Mouse (Mus musculus): ENCODE results near the gene Cpm.

Gene Cpm

DNA sequence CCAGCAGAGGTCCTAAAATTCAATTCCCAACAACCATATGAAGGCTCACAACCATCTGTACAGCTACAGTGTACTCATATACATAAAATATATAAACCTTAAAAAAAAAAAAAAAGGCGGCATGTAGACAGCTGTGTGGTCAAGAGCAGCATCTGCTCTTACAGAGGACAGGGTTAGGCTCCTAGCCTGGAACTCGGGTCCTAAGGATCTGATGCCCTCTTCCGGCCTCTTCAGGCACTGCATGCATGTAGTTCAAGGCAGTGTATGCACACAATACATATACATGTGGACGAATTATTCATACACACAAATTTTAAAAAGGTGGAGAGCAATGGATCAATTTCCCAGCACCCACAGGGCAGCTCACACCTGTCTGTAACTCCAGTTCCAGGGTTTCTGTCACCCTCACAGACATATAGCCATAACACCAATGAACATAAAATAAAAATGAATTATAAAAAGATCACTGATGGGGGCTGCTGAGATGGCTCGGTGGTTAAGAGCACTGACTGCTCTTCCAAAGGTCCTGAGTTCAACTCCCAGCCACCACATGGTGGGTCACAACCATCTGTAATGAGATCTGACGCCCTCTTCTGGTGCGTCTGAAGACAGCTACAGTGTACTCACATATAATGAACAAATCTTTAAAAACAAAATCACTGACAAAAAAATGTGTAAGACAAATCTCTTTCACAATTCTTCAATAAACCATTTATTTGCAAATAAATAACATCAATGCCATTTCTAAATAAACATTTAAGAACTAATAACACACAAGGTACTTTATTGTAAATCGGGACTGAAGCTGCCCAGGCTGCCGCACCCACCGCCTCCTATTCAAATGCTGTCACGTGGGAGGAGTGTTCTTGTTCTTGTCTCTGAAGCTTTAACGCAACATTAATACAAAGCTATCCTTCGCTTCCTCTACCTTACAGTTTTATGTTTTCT is 59.2 kb downstream of the Cpm start:
- DNase-seq (ENCODE audit: low spot score in 2 of 2): no peak

DNA sequence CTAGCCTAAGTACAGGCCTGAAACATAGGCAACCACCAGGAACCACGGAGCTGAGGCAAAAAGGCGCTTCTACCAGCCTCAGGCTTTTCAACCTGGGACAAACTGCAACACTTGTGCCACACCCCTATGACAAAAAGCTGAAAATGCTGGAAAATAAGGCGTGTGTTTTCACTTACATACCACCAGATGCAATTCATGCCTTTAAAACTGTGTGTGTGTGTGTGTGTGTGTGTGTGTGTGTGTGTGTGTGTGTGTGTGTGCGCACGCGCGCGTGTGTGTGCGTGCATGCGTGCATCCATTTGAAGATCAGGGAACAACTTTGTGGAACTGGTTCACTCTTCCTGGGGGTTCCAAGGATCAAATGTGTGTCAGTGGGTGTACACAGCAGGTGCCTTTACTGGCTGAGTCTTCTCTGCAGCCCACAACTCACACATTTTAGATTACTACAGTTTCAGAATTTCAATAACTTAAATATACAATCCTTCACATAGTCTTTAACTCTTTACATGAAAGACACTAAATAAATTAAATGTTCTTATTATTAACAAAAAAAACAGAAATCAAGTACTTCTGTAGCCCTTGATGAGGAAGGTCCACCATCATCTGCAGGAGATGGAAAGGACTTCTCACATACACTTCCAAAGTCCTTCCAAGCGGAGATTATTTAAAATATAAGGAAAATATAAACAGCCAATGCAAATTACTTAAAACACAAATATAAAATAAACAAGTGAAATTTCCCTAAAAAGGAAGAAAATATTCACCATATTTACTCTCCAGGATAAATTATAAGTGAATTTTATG is 60.2 kb downstream of the Cpm start:
- DNase-seq (ENCODE audit: low spot score in 2 of 2): no peak

DNA sequence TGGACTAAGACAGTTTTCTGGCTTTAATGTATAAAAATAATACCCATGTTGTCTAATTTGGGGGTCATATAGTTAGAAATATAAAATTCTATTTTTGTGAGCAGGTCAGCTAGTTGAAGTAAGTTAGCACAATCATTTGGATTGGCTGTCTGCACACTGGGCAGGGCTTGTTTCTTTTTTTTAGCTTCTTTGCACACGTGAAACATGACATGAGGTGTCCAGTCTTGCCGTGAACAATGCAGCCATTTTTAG is 60.7 kb downstream of the Cpm start:
- no peak for DNase-seq (ENCODE audit: low spot score in 2 of 2)

DNA sequence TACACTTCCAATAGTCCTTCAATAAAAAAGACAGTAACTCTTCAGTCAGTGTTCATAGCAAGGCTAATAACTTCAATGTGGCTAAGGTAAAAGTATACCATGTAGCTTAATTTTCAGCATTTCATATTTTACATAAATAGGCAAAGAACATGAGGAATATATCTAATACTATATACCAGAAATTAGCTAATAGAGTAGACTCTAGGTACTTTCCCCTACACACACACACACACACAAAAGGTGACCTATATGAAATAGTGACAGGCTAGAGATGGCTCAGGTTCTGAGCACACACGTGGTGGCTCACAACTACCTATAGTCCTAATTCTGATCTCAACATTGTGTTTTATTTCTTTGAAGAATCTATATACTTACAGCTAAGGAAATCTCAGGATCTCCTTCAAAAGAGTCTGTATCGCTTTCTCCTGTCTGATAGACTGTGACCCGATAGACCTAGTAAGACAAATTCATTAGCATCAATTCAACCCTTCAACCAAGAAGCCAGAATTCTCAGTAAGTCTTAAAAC is 61.5 kb downstream of the Cpm start:
- DNase-seq (ENCODE audit: low spot score in 2 of 2): no peak

DNA sequence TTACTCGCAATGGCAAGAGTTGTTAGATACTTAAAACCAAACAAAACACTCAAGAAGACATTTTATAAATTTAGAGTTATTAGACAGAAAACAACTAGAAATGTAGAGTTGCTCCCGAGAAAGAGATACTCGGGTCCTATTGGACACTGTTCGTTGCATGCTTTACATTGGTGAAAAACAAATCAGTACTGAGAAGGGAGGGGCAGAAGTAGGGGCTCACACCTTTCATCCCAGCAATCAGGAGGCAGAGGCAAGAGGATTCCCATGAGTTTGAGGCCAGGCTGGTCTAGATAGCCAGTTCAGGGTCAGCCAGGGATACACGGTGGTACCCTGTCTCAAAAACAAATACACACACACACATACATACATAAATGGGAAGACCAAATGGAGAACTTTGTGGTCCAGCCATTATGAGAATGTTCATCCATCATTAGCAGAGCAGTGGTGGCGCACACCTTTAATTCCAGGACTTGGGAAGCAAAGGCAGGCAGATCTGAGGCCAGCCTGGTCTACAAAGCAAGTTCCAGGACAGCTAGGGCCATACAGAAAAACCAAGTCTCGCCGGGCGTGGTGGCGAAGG is 62.2 kb downstream of the Cpm start:
- DNase-seq (ENCODE audit: low spot score in 2 of 2): no peak

DNA sequence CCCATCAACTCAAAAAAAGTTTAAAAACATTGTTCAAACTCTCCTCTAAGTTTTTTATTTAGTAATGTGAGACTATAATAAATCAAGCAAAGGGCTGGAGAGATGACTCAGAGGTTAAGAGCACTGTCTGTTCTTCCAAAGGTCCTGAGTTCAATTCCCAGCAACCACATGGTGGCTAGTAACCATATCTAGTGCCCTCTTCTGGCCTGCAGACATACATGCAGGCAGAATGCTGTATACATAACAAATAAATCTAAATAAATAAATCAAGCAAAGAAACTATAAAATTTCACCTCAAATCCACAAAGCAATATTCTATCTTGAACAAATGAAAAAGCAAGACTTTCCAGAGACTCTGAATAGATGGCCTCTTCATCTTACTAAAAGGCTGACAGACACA is 62.9 kb downstream of the Cpm start:
- no peak for DNase-seq (ENCODE audit: low spot score in 2 of 2)

DNA sequence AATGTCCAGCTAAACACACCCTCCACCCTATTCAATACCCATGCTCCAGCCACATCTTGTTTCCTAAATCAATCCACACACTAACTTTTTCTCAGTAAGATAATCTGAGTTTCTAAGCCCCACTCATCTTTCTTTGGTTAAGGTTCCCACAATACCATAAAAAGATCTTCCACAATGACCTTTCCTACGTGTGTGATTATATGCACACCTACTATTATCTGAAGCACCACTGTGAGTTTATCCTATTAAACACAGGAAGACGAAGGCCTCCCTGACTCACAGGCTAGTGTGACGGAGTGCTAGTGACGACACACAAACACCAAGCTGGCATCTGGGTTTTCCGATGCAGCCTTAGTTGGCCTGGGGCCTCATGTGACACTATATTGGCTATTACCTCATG is 63.7 kb downstream of the Cpm start:
- no peak for DNase-seq (ENCODE audit: low spot score in 2 of 2)

DNA sequence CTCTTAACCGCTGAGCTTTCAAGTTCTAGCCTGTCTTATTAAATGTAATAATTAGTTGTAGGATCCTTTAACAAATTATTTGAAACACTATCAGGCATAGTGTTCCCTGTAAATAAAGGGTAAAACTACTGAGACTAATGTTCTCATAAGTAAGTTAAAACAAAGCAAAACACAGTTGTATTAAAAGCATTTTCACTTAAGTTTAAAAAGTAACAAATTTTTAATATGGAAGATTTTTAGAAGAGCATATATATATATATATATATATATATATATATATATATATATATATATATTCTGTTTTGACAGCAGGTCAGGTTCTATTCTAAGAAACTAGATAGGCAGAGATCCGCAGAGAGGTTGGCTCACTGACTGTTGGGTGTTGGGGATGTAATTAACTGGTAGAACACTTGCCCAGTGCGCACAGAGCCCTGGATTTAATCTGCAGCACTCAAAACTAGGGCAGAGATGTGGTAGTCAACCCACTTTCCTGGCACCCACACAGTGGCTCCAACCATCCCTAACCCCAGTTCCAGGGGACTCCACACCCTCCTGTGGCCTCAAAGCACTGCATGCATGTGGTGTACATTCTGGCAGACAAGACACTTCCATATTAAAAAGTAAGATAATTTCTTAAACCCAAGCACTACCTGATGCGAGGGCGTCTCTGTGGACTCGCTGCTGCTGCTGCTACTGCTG is 65.1 kb downstream of the Cpm start:
- DNase-seq (ENCODE audit: low spot score in 2 of 2): no peak

DNA sequence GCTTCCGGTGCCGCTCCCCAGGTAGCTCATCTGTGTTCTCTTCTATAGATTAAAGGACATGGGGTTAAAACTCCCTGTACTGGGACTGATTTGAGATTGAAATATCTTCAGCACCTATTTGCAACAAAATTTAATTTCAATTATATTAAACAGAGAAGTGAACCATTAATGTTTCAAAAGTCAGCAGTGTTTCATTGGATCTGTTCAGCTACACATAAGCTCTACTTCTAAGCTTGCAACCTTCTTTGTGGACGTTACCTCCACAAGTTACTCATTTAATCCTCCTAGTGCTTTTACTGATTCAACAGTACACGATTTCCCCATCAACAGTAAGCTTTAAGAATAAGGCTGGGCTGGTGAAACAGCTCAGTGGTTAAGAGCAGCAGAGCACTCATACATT is 65.7 kb downstream of the Cpm start:
- no peak for DNase-seq (ENCODE audit: low spot score in 2 of 2)

DNA sequence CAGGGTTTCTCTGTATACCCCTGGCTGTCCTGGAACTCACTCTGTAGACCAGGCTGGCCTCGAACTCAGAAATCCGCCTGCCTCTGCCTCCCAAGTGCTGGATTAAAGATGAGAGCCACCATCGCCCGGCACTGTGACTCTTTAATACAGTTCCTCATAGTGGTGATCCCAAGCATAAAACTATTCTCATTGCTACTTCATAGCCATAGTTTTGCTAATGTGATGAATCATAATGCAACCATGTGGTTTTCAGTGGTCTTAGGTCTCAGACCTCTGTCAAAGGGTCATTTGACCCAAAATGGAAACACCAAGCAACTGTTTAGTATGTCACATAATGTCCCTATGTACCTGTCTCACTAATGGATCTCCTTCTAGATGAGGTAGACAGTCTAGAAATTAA is 66.3 kb downstream of the Cpm start:
- DNase-seq (ENCODE audit: low spot score in 2 of 2): no peak

DNA sequence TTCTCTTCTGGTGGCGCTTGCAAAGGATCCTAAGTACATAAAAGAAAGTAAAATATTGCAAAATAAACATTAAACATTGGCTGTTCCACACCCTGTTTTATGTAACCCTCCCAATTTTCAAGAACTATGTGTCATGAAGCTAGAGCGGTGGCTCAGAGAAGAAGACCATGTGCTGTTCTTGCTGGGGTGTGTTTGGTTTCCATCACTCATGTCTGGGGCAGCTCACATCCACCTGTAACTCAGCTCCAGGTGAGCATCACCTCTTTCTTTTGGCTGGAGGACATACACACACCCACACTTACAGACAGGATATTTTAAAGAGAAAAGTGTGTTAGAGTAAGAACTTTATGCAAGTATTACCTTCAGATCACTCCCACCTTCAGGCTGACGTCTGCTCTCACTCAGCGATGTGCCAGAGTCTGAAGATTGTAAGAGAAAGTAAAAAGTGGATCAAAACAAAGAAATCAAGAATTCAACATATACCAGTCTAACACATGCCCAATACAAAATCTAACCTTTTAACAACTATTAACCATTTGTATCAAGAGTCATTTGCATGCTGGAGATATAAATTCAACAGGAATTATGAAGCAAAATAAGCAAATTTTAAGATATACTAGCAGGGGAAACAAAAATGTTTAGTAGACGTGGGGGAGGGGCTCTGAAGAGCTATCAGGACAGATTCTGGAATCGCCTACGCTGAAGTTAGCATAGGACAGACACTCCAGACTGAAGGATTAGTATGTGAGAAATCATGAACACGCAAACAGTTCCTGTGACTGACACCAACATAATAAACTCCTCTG is 66.9 kb downstream of the Cpm start:
- no peak for DNase-seq (ENCODE audit: low spot score in 2 of 2)

DNA sequence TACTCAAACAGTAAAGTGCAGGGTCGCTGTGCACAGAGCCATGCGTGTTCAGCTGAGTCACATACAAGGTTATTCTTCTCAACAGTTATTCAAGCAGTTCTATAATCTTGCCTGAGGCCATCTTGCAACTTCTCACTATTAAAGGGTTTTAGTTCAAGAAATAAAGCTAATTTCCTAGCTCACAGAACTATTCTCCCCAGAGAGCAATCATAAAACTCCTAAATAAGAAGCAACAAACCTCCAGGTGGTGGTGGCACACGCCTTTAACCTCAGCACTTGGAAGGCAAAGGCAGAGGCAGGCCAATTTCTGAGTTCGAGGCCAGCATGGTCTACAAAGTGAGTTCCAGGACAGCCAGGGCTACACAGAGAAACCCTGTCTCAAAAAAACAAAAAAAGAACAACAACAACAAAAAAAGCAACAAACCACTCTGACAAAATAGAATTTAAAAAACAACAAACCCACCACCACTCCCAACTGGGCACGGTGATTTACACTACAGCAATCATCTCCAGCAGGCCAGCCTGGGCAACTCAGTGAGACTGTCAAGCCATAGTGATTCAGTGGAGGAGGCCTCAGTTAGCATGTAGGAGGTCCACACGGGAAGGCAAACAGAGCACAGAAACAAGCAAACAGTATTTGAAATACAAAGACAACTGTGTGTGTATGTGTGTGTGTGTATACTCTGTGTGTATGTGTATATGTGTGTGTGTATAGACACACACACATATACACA is 67.7 kb downstream of the Cpm start:
- DNase-seq (ENCODE audit: low spot score in 2 of 2): no peak

DNA sequence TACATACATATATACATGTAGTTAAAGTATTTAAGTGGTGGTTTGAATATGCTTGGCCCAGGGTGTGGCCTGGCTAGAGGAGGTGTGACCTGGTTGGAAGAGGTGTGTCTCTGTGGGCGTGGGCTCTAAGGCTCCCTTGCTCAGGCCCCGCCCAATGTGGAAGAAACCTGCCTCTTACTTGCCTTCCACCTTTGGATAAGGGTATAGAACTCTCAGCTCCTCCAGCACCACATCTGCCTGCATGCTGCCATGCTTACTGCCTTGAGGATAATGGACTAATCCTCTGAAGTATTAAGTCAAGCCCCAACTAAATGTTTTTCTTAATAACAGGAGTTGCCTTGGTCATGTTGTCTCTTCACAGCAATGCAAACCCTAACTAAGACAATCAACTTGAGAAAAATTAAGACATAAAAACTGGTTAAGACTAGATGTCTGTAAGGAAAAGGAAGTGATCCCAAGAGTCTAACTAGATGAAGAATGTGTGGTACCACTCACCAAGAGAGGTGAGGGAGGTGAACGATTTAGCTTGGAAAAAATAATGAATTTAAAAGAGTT is 68.3 kb downstream of the Cpm start:
- no peak for DNase-seq (ENCODE audit: low spot score in 2 of 2)

DNA sequence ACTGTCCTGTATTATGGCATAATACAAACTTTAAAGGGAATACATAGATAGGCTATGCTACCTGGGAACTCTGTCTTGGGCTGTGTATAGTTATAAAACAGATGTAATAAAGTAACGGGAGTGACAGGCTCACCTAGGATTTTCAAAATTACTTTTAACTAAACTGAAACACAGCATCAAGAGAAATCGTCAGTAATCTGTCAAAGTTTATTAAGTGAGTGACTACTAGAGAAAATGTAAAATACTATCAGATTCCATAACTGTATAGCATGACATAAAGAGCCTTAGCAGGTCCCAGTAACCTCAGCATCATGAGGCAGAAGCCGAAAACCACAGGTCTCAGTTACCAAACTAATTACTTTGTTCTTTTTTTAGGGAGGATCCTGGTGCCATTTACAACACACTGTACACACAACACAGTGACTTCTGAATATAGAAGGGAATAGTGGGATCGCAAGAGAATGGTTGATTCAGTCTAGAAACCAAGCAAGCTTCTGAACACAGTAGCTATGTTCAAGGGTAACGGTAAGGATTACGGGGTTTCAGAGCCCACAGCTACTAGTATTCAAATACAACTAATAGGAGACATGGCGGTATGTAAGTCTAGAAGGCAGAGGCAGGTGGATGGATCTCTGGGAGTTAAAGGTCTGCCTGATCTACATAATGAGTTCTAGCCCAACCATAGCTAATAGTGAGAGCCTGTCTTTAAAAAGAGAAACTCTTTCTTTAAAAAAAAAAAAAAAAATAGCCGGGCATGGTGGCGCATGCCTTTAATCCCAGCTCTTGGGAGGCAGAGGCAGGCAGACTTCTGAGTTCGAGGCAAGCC is 69.2 kb downstream of the Cpm start:
- DNase-seq (ENCODE audit: low spot score in 2 of 2): no peak

DNA sequence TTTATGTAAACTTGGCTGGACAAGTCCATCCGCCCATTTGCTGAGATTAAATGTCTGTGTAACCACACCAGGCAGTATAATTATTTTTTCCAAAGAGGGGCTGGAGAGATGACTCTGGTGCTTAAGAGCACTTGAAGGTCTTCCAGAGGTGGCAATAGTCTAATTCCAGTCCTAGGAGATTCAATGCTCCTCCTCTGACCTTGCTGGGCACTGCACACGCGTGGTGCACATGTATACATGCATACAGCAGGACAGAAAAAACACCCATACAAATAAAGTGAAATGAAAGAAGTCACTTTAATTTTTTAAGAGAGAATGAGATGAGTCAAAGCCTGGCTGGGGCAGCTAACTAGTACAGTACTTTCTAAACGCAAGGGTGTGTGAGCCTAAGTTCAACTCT is 70.6 kb downstream of the Cpm start:
- DNase-seq (ENCODE audit: low spot score in 2 of 2): no peak

DNA sequence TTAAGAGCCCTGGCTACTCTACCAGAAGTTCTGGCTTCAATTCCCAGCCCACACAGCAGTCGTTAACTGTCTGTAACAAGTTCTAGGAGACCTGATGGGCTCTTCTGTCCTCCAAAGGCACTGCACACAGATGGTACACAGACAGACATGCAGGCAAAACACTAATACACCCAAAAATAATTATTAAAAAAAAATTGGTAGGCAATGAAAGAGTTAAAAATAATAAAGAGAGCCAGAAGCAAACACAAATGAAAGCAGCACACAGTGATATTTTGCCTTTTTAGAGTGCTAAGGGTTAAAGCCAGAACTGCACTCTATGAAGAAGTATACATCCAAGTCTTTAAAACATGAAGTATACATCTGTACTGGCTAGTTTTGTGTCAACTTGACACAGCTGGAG is 71.2 kb downstream of the Cpm start:
- no peak for DNase-seq (ENCODE audit: low spot score in 2 of 2)

DNA sequence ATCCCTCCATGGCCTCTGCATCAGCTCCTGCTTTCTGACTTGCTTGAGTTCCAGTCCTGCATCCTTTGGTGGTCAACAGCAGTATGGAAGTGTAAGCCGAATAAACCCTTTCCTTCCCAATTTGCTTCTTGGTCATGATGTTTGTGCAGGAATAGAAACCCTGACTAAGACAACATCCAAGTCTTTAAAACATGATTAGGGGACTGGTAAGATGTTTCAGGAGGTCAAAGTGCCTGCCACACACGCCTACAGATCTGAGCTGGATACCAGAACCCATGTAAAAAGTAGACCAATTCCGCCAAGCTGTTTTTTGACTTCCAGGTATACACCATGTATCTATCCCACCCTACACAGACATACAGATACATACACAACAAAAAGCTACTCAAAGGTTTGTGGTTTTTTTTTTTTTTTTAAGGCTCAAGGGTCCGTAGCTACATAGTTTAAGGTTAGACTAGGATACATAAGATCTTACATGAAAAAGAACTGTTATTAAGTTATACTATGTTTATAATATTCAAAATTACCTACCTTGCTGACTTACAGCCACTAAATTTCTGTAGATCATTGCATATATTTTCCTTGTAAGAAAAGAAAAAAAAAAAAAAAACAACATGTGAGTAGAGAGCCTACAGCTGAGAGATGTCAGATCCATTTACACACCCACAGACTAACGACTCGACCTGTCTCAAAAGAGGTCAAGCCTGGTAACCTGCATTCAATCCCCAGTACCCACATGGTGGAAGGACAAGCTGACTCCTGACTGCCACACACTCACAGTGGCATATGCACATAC is 71.9 kb downstream of the Cpm start:
- DNase-seq (ENCODE audit: low spot score in 2 of 2): no peak

DNA sequence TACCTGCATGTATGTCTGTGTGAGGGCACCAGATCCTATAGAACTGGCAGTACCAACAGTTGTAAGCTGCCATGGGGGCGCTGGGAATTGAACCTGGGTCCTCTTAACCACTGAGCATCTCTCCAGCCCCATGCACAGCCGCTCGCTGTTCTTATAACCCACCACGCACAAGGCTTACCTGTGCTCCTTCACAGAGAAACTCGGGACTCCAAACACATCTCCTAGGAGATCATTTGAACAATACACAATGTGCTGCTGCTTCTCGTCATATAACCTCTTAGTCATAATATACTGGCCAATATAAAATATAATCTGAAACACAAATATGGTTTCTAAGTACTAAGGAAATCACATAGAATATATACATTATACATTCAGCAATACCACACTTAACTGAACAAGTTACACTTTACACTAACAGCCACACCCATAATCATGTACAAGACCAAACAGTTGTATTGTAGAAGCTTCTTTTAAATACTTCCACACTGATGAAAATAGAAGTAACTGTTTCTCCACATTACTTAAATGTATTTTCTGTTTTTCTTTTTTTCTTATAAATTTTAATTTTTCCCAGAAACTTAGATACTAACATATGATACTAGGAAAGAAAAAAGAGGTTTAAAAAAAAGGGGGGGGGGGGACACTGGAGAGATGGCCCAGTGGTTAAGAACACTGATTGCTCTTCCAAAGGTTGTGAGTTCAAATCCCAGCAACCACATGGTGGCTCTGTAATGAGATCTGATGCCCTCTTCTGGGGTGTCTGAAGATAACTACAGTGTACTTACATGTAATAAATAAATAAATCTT is 72.9 kb downstream of the Cpm start:
- no peak for DNase-seq (ENCODE audit: low spot score in 2 of 2)

Measured in natural killer cell, adult 2 months (primary cell).